Mouse (Mus musculus) heart, embryonic 14.5 days (tissue): ENCODE measurements around the gene Pard3. TPM values are rescaled to one million over a fixed set of nuclear protein-coding genes. Genes with fewer than 3 reads are reported as not detected.

Experiments
- ATAC-seq: fragments of 200-750 bp; cut with Nextera tagmentation; 2 replicates; pipeline ENCODE4 v1.8.0; 2017; ENCODE audit warnings: low read depth, moderate TSS enrichment; ENCODE audit not compliant: insufficient number of reproducible peaks, insufficient read depth, low FRiP score
- H3K27ac ChIP-seq, 2 experiments: fragments of 200-500 bp in 1 of 2; fragments of 300-500 bp in 1 of 2; sonication (generic) in 1 of 2; replicated peaks in 1 of 2; 2 replicates each; pipeline ENCODE4 v1.5.1; 2012 to 2014; ENCODE audit warnings: low read depth in 2 of 2, low read length in 2 of 2, control low read depth in 1 of 2, mild to moderate bottlenecking in 1 of 2, mixed read lengths in 1 of 2; ENCODE audit not compliant: control insufficient read depth in 1 of 2, insufficient read depth in 1 of 2
- H3K27me3 ChIP-seq: fragments of 300-500 bp; sonication (generic); 2 replicates; pipeline ENCODE4 v1.6.1; 2014; ENCODE audit warnings: mild to moderate bottlenecking, low read length, control low read depth; ENCODE audit not compliant: control insufficient read depth, insufficient read depth
- H3K36me3 ChIP-seq: fragments of 300-500 bp; sonication (generic); 2 replicates; pipeline ENCODE4 v1.6.1; 2014; ENCODE audit warnings: mild to moderate bottlenecking, control low read depth, low read length, mixed read lengths; ENCODE audit not compliant: control insufficient read depth, insufficient read depth
- H3K4me1 ChIP-seq, 2 experiments: fragments of 200-500 bp in 1 of 2; fragments of 300-500 bp in 1 of 2; sonication (generic) in 1 of 2; 2 replicates each; pipeline ENCODE4 v1.6.1; 2012 to 2014; ENCODE audit warnings: low read length in 2 of 2, control low read depth in 1 of 2, mixed read lengths in 1 of 2; ENCODE audit not compliant: control insufficient read depth in 2 of 2, insufficient read depth in 2 of 2
- H3K4me2 ChIP-seq: fragments of 300-500 bp; sonication (generic); 2 replicates; pipeline ENCODE4 v1.6.1; 2014; ENCODE audit warnings: mild to moderate bottlenecking, low read length
- H3K4me3 ChIP-seq, 2 experiments: fragments of 200-500 bp in 1 of 2; fragments of 300-500 bp in 1 of 2; sonication (generic) in 1 of 2; 2 replicates each; pipeline ENCODE4 v1.5.1; 2012 to 2014; ENCODE audit warnings: low read length in 2 of 2, mild to moderate bottlenecking in 2 of 2, control low read depth in 1 of 2, low read depth in 1 of 2, moderate library complexity in 1 of 2; ENCODE audit not compliant: control insufficient read depth in 1 of 2, insufficient read depth in 1 of 2
- H3K9ac ChIP-seq: fragments of 300-500 bp; sonication (generic); 2 replicates; pipeline ENCODE4 v1.6.1; 2014; ENCODE audit warnings: mild to moderate bottlenecking, low read length
- H3K9me3 ChIP-seq: fragments of 300-500 bp; sonication (generic); 2 replicates; pipeline ENCODE4 v1.6.1; 2016; ENCODE audit warnings: low read length, control low read depth; ENCODE audit not compliant: control insufficient read depth
- WGBS: fragments of 180-500 bp; shearing (Covaris S2); extraction: QIAGEN DNeasy Blood & Tissue Kit; methylation state at CpG from one replicate; pipeline ENCODE4 v1.1.7; 2014; 5-methylcytosine and 5-hydroxymethylcytosine counted together
- polyA plus RNA-seq: library from polyadenylated mRNA; unstranded; fragments of >200 nt; fragmentation: Nextera tagmentation; extraction: Ambion mirVana; gene quantifications from 2 replicates; pipeline ENCODE4 v1.2.1, GENCODE M21; 2014

The Pard3 gene
- polyA plus RNA-seq, 1 experiment from 2014 or later, result 21.2 TPM

- ATAC-seq, result no peak
- no peak overlapping the region for H3K9ac ChIP-seq
- 72% methylated on average over 7 of the region's 7 CpGs for WGBS
- H3K36me3 ChIP-seq, result peaks cover 15% of the 10 kb centered on the region
- H3K4me1 ChIP-seq, result peaks cover 4 to 5% of the 10 kb centered on the region in 2 experiments; a peak in 2 of 4 replicates
- no peak overlapping the region for H3K4me3 ChIP-seq
- no peaks in the 10 kb centered on the region for H3K27me3 ChIP-seq
- no peaks in the 10 kb centered on the region for H3K9me3 ChIP-seq
- no peak overlapping the region for H3K4me2 ChIP-seq
- no peak overlapping the region for H3K27ac ChIP-seq
Measured at GRCm38 (mm10) chr8:127608541-127609270, 545.0 kb downstream of the Pard3 start.

DNA sequence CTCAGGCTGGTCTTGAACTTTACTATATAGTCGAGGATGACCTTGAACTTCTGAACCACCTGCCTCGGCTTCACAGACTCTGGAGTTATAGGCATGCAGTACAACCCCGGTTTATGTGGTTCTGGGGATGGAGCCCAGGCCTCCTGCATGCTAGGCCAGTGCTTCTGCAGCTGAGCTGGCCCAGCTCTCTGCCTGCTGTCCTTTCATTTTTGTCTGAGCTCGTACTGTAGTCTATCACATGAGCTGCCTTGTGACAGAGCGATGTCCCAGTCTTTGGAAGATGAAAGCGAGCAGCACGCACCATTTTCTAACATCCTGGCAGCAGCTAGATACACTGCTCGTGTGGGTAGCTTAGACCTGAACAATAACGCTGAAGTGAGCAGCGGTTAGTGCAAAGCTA is 545.6 kb downstream of the Pard3 start:
- WGBS, result 72% methylated on average over 10 of the region's 10 CpGs

GRCm38 (mm10) chr8:127614206-127614605 is 550.5 kb downstream of the Pard3 start:
- ATAC-seq, result no peak
- 68% methylated on average over 4 of the region's 4 CpGs for WGBS

More for the DNA sequence above, 545.6 kb downstream of the Pard3 start:
- Histone ChIP-seq H3K4me1 (peaks cover 4 to 5% of the 10 kb centered on the region in 2 experiments; a peak in 2 of 4 replicates), H3K27ac (no peak overlapping the region), H3K9me3 (no peaks in the 10 kb centered on the region), H3K27me3 (no peaks in the 10 kb centered on the region), H3K36me3 (peaks cover 10% of the 10 kb centered on the region), H3K9ac (no peak overlapping the region), H3K4me2 (no peak overlapping the region), H3K4me3 (no peak overlapping the region)
- ATAC-seq, result no peak

DNA sequence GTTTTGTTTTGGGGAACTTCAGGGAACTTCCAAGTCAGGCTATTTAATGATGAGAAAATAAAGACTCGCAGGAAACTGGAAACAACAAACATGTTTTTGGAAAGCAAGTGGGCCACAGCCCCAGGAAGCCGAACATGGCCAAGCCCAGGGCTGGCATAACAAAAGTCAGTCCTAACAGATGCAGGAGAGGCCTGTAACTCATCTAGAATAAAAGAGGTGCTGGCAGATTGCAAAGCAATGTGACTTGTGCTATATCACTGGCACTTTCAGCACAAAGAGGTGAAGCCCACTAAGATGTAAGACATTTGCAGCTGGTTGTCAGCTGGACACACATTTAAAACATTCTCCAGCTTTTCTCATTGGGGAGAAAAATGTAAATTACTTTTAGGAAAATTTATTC is 553.0 kb downstream of the Pard3 start:
- no peaks in the 10 kb centered on the region for H3K9me3 ChIP-seq
- peaks cover 6% of the 10 kb centered on the region in 2 experiments for H3K4me1 ChIP-seq
- no peak overlapping the region for H3K27ac ChIP-seq
- H3K36me3 ChIP-seq, result no peaks in the 10 kb centered on the region
- no peak overlapping the region for H3K4me2 ChIP-seq
- no peak for ATAC-seq
- WGBS, result 46% methylated on average over 2 of the region's 2 CpGs
- no peaks in the 10 kb centered on the region for H3K27me3 ChIP-seq
- H3K9ac ChIP-seq, result no peak overlapping the region
- no peak overlapping the region for H3K4me3 ChIP-seq

More at GRCm38 (mm10) chr8:127614206-127614605, 550.5 kb downstream of the Pard3 start:
- H3K27ac ChIP-seq, result no peak overlapping the region
- H3K36me3 ChIP-seq, result peaks cover 9% of the 10 kb centered on the region
- no peaks in the 10 kb centered on the region for H3K27me3 ChIP-seq
- no peaks in the 10 kb centered on the region for H3K9me3 ChIP-seq
- no peak overlapping the region for H3K9ac ChIP-seq
- H3K4me2 ChIP-seq, result no peak overlapping the region
- peaks cover 7 to 10% of the 10 kb centered on the region in 2 experiments for H3K4me1 ChIP-seq
- H3K4me3 ChIP-seq, result no peak overlapping the region

GRCm38 (mm10) chr8:127622137-127622536 is 558.4 kb downstream of the Pard3 start:
- Histone ChIP-seq H3K27me3 (no peaks in the 10 kb centered on the region), H3K9ac (no peak overlapping the region), H3K36me3 (no peaks in the 10 kb centered on the region), H3K4me3 (no peak overlapping the region), H3K4me1 (peaks cover 4 to 5% of the 10 kb centered on the region in 2 experiments), H3K27ac (no peak overlapping the region), H3K9me3 (no peaks in the 10 kb centered on the region), H3K4me2 (no peak overlapping the region)
- ATAC-seq, result no peak
- WGBS, result 80% methylated on average over 3 of the region's 3 CpGs

DNA sequence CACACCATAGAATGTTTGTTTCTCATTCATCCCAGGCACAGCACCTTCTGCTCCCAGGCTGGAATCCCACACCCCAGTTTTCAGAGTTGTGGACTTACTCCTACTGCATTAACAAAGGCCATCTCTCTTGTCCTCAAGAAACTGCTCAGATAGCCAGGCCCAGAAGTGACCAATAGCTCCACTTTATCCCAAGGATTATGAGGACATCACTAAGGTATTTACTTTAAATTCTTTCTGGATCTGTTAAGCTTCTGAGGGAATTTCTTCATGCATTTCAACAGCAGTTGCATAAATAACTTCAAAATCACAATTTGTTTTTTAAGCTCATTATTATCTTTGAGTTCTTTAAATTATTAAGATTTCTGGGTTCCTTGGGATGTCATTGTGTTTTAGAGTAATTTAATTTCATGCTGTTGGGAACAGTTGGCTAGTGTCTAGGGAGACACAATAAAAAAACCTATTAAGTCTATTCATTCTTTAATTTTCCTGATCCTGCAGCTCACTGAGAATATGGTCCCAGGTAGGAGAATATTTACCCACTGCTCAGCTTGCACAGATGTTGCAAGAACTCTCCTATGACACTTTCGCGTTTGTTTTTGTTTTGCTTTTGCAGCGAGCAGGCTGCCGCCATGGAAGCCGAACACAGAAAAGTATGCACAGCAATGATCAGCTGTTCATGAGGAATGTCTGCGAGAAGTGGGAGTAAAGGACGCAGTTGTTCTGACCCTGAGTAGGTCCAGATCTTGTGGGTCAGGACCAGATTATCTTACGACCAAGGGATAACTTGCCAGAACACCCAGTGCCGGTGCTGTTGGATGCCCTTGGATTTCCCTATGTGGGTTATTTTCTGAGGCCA is 574.8 kb downstream of the Pard3 start:
- WGBS, result 79% methylated on average over 9 of the region's 9 CpGs
- Histone ChIP-seq H3K4me3 (no peak overlapping the region), H3K36me3 (no peaks in the 10 kb centered on the region), H3K27me3 (no peaks in the 10 kb centered on the region), H3K9me3 (no peaks in the 10 kb centered on the region), H3K9ac (no peak overlapping the region), H3K4me1 (no peaks in the 10 kb centered on the region), H3K27ac (no peak overlapping the region), H3K4me2 (no peak overlapping the region)
- ATAC-seq, result no peak

DNA sequence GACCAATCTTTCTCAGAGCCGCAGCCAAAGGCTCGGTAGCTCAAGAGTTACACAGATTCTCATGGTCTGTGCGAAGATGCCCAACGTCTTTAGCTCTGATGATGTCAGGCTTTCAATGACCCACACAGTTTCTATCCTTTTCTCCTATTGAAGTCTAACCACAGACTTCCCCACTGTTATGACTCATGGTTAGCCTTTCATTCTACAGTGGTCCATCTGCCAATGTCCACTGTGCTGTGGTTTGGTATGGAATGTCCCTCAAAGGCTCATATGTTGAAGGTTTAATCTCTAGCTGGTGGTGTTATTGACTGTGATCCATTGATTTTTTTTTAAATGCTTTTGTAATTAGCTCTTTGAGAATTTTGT is 575.4 kb downstream of the Pard3 start:
- Histone ChIP-seq H3K4me1 (no peaks in the 10 kb centered on the region), H3K27me3 (no peaks in the 10 kb centered on the region), H3K27ac (no peak overlapping the region), H3K36me3 (no peaks in the 10 kb centered on the region), H3K4me2 (no peak overlapping the region), H3K9ac (no peak overlapping the region), H3K4me3 (no peak overlapping the region), H3K9me3 (no peaks in the 10 kb centered on the region)
- 88% methylated on average over 4 of the region's 4 CpGs for WGBS
- ATAC-seq, result no peak
